ENCODE assay signal across 7 mouse cellular contexts in genomic region chr10:128550144-128550823, GRCm38 (mm10). TPM values are rescaled to one million over a fixed set of nuclear protein-coding genes. Genes with fewer than 3 reads are reported as not detected.
DNase-seq lines count a peak whose midpoint lies in the region; ATAC-seq and TF ChIP-seq lines count a peak whose summit lies in the region.
"Not testable (repeated sequence)": the region's sequence is repeated elsewhere in the genome, so short reads cannot be mapped to it uniquely, and the experiment has no call there.

No protein-coding gene starts in this region.

- not testable (repeated sequence) for DNase-seq in MEL (ENCODE audit: low read depth, low spot score); forebrain, embryonic 10.5 days (ENCODE audit: extremely low spot score, low spot score); heart, embryonic 10.5 days (ENCODE audit: low spot score); hindbrain, postnatal 0 days (ENCODE audit: low spot score)
- peak; percentile 20 to 24 for DNase-seq in cerebellum, adult 2 months

- TF ChIP-seq RAD21 in MEL (IDR thresholded peaks at IDR 0.05; ENCODE audit: low read depth, low read length), result not testable (repeated sequence)

- H3K27me3 ChIP-seq in MEL (ENCODE audit: control insufficient read depth in 1 of 2, insufficient read depth in 2 of 2, low read length in 2 of 2); cerebellum, adult 2 months (ENCODE audit: control insufficient read depth, insufficient read depth, low read length); forebrain, embryonic 10.5 days (ENCODE audit: poor library complexity, severe bottlenecking); heart, embryonic 10.5 days (ENCODE audit: insufficient read depth, poor library complexity, severe bottlenecking); hindbrain, postnatal 0 days (ENCODE audit: insufficient read depth, low read length); megakaryocyte, embryonic 14.5 days (replicated peaks); midbrain, embryonic 16.5 days (ENCODE audit: control insufficient read depth, insufficient read depth, low read depth, low read length): not testable (repeated sequence)

- not testable (repeated sequence) for TF ChIP-seq POLR2A in MEL (IDR thresholded peaks at IDR 0.05; ENCODE audit: control insufficient read depth in 1 of 2, insufficient read depth in 1 of 2, low read depth in 1 of 2, low read length in 2 of 2, poor library complexity in 1 of 2); cerebellum, adult 2 months (IDR thresholded peaks at IDR 0.05; ENCODE audit: borderline replicate concordance, insufficient read depth, low read length)

- peaks cover 0 to 16% of the 10 kb centered on the region in 2 experiments; a peak in 2 of 4 replicates for H3K4me1 ChIP-seq in MEL (ENCODE audit: control insufficient read depth in 1 of 2, insufficient read depth in 2 of 2, low read length in 2 of 2)
- H3K4me1 ChIP-seq in cerebellum, adult 2 months (ENCODE audit: control insufficient read depth, insufficient read depth, low read length); heart, embryonic 10.5 days; hindbrain, postnatal 0 days (ENCODE audit: insufficient read depth, low read length); midbrain, embryonic 16.5 days (ENCODE audit: control insufficient read depth, insufficient read depth, low read length): not testable (repeated sequence)
- H3K4me1 ChIP-seq in forebrain, embryonic 10.5 days, result peaks cover 24% of the 10 kb centered on the region
- peaks cover 27% of the 10 kb centered on the region for H3K4me1 ChIP-seq in megakaryocyte, embryonic 14.5 days

- H3K27ac ChIP-seq in MEL (ENCODE audit: control insufficient read depth, low read depth, low read length), result peak overlapping the region; percentile 70; the same call in 1 of the 2 replicates
- H3K27ac ChIP-seq in cerebellum, adult 2 months (ENCODE audit: insufficient read depth, low read length); forebrain, embryonic 10.5 days: not testable (repeated sequence)
- H3K27ac ChIP-seq in heart, embryonic 10.5 days, result 0 out of 2 replicates have a peak overlapping the region, but pooled peaks have one; percentile 62
- 0 out of 2 replicates have a peak overlapping the region, but pooled peaks have one; percentile 64 for H3K27ac ChIP-seq in hindbrain, postnatal 0 days
- peak overlapping the region; percentile 69 for H3K27ac ChIP-seq in midbrain, embryonic 16.5 days (ENCODE audit: low read length)

- WGBS in cerebellum, adult 2 months, result 91% methylated on average over 11 of the region's 11 CpGs
- WGBS in forebrain, embryonic 10.5 days, result 89% methylated on average over 11 of the region's 11 CpGs
- WGBS in heart, embryonic 10.5 days, result 79% methylated on average over 11 of the region's 11 CpGs
- 95% methylated on average over 11 of the region's 11 CpGs for WGBS in hindbrain, postnatal 0 days
- 88% methylated on average over 11 of the region's 11 CpGs for WGBS in midbrain, embryonic 16.5 days

- not testable (repeated sequence) for TF ChIP-seq CTCF in MEL (IDR thresholded peaks at IDR 0.05 in 2 of 3, conservative IDR thresholded peaks at IDR 0.05 in 1 of 3; ENCODE audit: control insufficient read depth in 1 of 3, insufficient read depth in 1 of 3, low read depth in 2 of 3, low read length in 3 of 3, poor library complexity in 1 of 3, severe bottlenecking in 1 of 3); cerebellum, adult 2 months (IDR thresholded peaks at IDR 0.05; ENCODE audit: borderline replicate concordance, insufficient read depth, low read depth, low read length); hindbrain, postnatal 0 days (IDR thresholded peaks at IDR 0.05; ENCODE audit: low read depth)

- H3K36me3 ChIP-seq in MEL (ENCODE audit: control insufficient read depth in 1 of 2, insufficient read depth in 2 of 2, low read length in 2 of 2); heart, embryonic 10.5 days; hindbrain, postnatal 0 days (ENCODE audit: insufficient read depth, low read length); megakaryocyte, embryonic 14.5 days (replicated peaks; ENCODE audit: low read length); midbrain, embryonic 16.5 days (ENCODE audit: control insufficient read depth, insufficient read depth, low read length): not testable (repeated sequence)
- H3K36me3 ChIP-seq in forebrain, embryonic 10.5 days (replicated peaks), result peaks cover 15% of the 10 kb centered on the region

- not testable (repeated sequence) for H3K9me3 ChIP-seq in MEL (replicated peaks; ENCODE audit: insufficient read depth, low read length); forebrain, embryonic 10.5 days; heart, embryonic 10.5 days; hindbrain, postnatal 0 days (ENCODE audit: low read length); megakaryocyte, embryonic 14.5 days; midbrain, embryonic 16.5 days (replicated peaks; ENCODE audit: control insufficient read depth, low read length, poor library complexity, severe bottlenecking)

- H3K79me2 ChIP-seq in MEL (ENCODE audit: control insufficient read depth, insufficient read depth, low read length, poor library complexity), result peaks cover 18% of the 10 kb centered on the region

- H3K4me2 ChIP-seq in hindbrain, postnatal 0 days (ENCODE audit: low read depth, low read length); midbrain, embryonic 16.5 days (ENCODE audit: low read length): not testable (repeated sequence)

- TF ChIP-seq EP300 in MEL (IDR thresholded peaks at IDR 0.05; ENCODE audit: low read depth in 1 of 2, low read length in 2 of 2), result not testable (repeated sequence)

- H3K9ac ChIP-seq in MEL (ENCODE audit: control insufficient read depth, low read depth, low read length, poor library complexity, severe bottlenecking), result peak overlapping the region; percentile 72
- H3K9ac ChIP-seq in hindbrain, postnatal 0 days (replicated peaks; ENCODE audit: low read length); midbrain, embryonic 16.5 days (ENCODE audit: low read depth, low read length): not testable (repeated sequence)

- ATAC-seq in hindbrain, postnatal 0 days; midbrain, embryonic 16.5 days: not testable (repeated sequence)

- H3K4me3 ChIP-seq in MEL (ENCODE audit: control insufficient read depth in 1 of 2, insufficient read depth in 1 of 2, low read depth in 2 of 2, low read length in 2 of 2), result peak overlapping the region in 1 of 2 experiments; percentile 47; a peak in 3 of 4 replicates
- H3K4me3 ChIP-seq in cerebellum, adult 2 months (replicated peaks; ENCODE audit: insufficient read depth, low read depth, low read length); heart, embryonic 10.5 days; hindbrain, postnatal 0 days (ENCODE audit: low read length); midbrain, embryonic 16.5 days (ENCODE audit: low read depth, low read length): not testable (repeated sequence)
- peak overlapping the region; percentile 71; the same call in 1 of the 2 replicates for H3K4me3 ChIP-seq in forebrain, embryonic 10.5 days
- H3K4me3 ChIP-seq in megakaryocyte, embryonic 14.5 days (replicated peaks), result peak overlapping the region; percentile 46

RNA-seq across cellular contexts. Expression of gene Rpl41, which starts 1.2 kb away (rescaled TPM):
- 6,649 and 6,931 TPM in 2 replicates for total RNA-seq in MEL (2012; rRNA removed)
- over 10,000 TPM in 1 of 2 experiments, 100 to 1,000 TPM in 1; 274 to 10,905 TPM for polyA plus RNA-seq in MEL (2012; ENCODE audit: insufficient read depth in 1 of 2, insufficient read length in 2 of 2, low read depth in 1 of 2, low replicate concordance in 2 of 2, missing spikeins in 1 of 2)
- polyA plus RNA-seq in cerebellum, adult 2 months (2012; rRNA removed), result 1,271 and 1,490 TPM in 2 replicates
- polyA plus RNA-seq in forebrain, embryonic 10.5 days (2016; fragmentation: Nextera tagmentation; extraction: Ambion mirVana), result 3,608 and 3,665 TPM in 2 replicates
- 2,301 and 2,407 TPM in 2 replicates for polyA plus RNA-seq in heart, embryonic 10.5 days (2016; fragmentation: Nextera tagmentation; extraction: Ambion mirVana)
- 412 and 501 TPM in 2 replicates for total RNA-seq in hindbrain, postnatal 0 days (2014; rRNA removed)
- 2,609 and 2,618 TPM in 2 replicates for polyA plus RNA-seq in hindbrain, postnatal 0 days (2015; fragmentation: Nextera tagmentation; extraction: Ambion mirVana)
- polyA plus RNA-seq in megakaryocyte, embryonic 14.5 days (2012; ENCODE audit: insufficient read depth, low replicate concordance), result 1,477 and 10,817 TPM in 2 replicates
- 1,924 and 2,018 TPM in 2 replicates for polyA plus RNA-seq in midbrain, embryonic 16.5 days (2015; fragmentation: Nextera tagmentation; extraction: Ambion mirVana)

RNA-seq across cellular contexts. Expression of gene Zc3h10, which starts 2.7 kb away (rescaled TPM):
- 14.2 and 14.6 TPM in 2 replicates for total RNA-seq in MEL (2012; rRNA removed)
- 10 to 100 TPM in 1 of 2 experiments, not detected in 1; 17.3 TPM for polyA plus RNA-seq in MEL (2012; ENCODE audit: insufficient read depth in 1 of 2, insufficient read length in 2 of 2, low read depth in 1 of 2, low replicate concordance in 2 of 2, missing spikeins in 1 of 2)
- 15.4 and 18.7 TPM in 2 replicates for polyA plus RNA-seq in cerebellum, adult 2 months (2012; rRNA removed)
- polyA plus RNA-seq in forebrain, embryonic 10.5 days (2016; fragmentation: Nextera tagmentation; extraction: Ambion mirVana), result 11.8 and 14.0 TPM in 2 replicates
- polyA plus RNA-seq in heart, embryonic 10.5 days (2016; fragmentation: Nextera tagmentation; extraction: Ambion mirVana), result 11.2 and 12.8 TPM in 2 replicates
- total RNA-seq in hindbrain, postnatal 0 days (2014; rRNA removed), result 19.3 and 19.4 TPM in 2 replicates
- 12.5 and 13.8 TPM in 2 replicates for polyA plus RNA-seq in hindbrain, postnatal 0 days (2015; fragmentation: Nextera tagmentation; extraction: Ambion mirVana)
- polyA plus RNA-seq in megakaryocyte, embryonic 14.5 days (2012; ENCODE audit: insufficient read depth, low replicate concordance), result 21.5 and 24.2 TPM in 2 replicates
- 17.8 and 19.7 TPM in 2 replicates for polyA plus RNA-seq in midbrain, embryonic 16.5 days (2015; fragmentation: Nextera tagmentation; extraction: Ambion mirVana)

RNA-seq across cellular contexts. Expression of gene Pa2g4, which starts 15.5 kb away (rescaled TPM):
- total RNA-seq in MEL (2012; rRNA removed), result 232 and 235 TPM in 2 replicates
- polyA plus RNA-seq in MEL (2012; ENCODE audit: insufficient read depth in 1 of 2, insufficient read length in 2 of 2, low read depth in 1 of 2, low replicate concordance in 2 of 2, missing spikeins in 1 of 2), result 100 to 1,000 TPM; 298 to 663 TPM
- 69.2 and 73.5 TPM in 2 replicates for polyA plus RNA-seq in cerebellum, adult 2 months (2012; rRNA removed)
- polyA plus RNA-seq in forebrain, embryonic 10.5 days (2016; fragmentation: Nextera tagmentation; extraction: Ambion mirVana), result 298 and 302 TPM in 2 replicates
- 168 and 225 TPM in 2 replicates for polyA plus RNA-seq in heart, embryonic 10.5 days (2016; fragmentation: Nextera tagmentation; extraction: Ambion mirVana)
- 48.0 and 61.2 TPM in 2 replicates for total RNA-seq in hindbrain, postnatal 0 days (2014; rRNA removed)
- 114 and 117 TPM in 2 replicates for polyA plus RNA-seq in hindbrain, postnatal 0 days (2015; fragmentation: Nextera tagmentation; extraction: Ambion mirVana)
- 407 and 451 TPM in 2 replicates for polyA plus RNA-seq in megakaryocyte, embryonic 14.5 days (2012; ENCODE audit: insufficient read depth, low replicate concordance)
- polyA plus RNA-seq in midbrain, embryonic 16.5 days (2015; fragmentation: Nextera tagmentation; extraction: Ambion mirVana), result 124 and 125 TPM in 2 replicates

RNA-seq across cellular contexts. Expression of gene Esyt1, which starts 24.6 kb away (rescaled TPM):
- total RNA-seq in MEL (2012; rRNA removed), result 35.1 and 35.9 TPM in 2 replicates
- 10 to 100 TPM; 53.4 to 57.0 TPM for polyA plus RNA-seq in MEL (2012; ENCODE audit: insufficient read depth in 1 of 2, insufficient read length in 2 of 2, low read depth in 1 of 2, low replicate concordance in 2 of 2, missing spikeins in 1 of 2)
- polyA plus RNA-seq in cerebellum, adult 2 months (2012; rRNA removed), result 36.3 and 37.3 TPM in 2 replicates
- 8.6 and 10.3 TPM in 2 replicates for polyA plus RNA-seq in forebrain, embryonic 10.5 days (2016; fragmentation: Nextera tagmentation; extraction: Ambion mirVana)
- 17.8 and 20.3 TPM in 2 replicates for polyA plus RNA-seq in heart, embryonic 10.5 days (2016; fragmentation: Nextera tagmentation; extraction: Ambion mirVana)
- total RNA-seq in hindbrain, postnatal 0 days (2014; rRNA removed), result 22.9 and 29.0 TPM in 2 replicates
- 13.3 TPM in 2 replicates for polyA plus RNA-seq in hindbrain, postnatal 0 days (2015; fragmentation: Nextera tagmentation; extraction: Ambion mirVana)
- 48.5 and 62.5 TPM in 2 replicates for polyA plus RNA-seq in megakaryocyte, embryonic 14.5 days (2012; ENCODE audit: insufficient read depth, low replicate concordance)
- polyA plus RNA-seq in midbrain, embryonic 16.5 days (2015; fragmentation: Nextera tagmentation; extraction: Ambion mirVana), result 8.8 and 8.9 TPM in 2 replicates

RNA-seq across cellular contexts. Expression of gene Erbb3, which starts 39.2 kb away (rescaled TPM):
- 0.39 and 0.42 TPM in 2 replicates for total RNA-seq in MEL (2012; rRNA removed)
- under 1 TPM in 1 of 2 experiments, not detected in 1; 0.29 TPM for polyA plus RNA-seq in MEL (2012; ENCODE audit: insufficient read depth in 1 of 2, insufficient read length in 2 of 2, low read depth in 1 of 2, low replicate concordance in 2 of 2, missing spikeins in 1 of 2)
- polyA plus RNA-seq in cerebellum, adult 2 months (2012; rRNA removed), result 9.4 and 11.1 TPM in 2 replicates
- polyA plus RNA-seq in forebrain, embryonic 10.5 days (2016; fragmentation: Nextera tagmentation; extraction: Ambion mirVana), result 3.0 and 3.1 TPM in 2 replicates
- 7.4 and 7.7 TPM in 2 replicates for polyA plus RNA-seq in heart, embryonic 10.5 days (2016; fragmentation: Nextera tagmentation; extraction: Ambion mirVana)
- 1.3 and 1.7 TPM in 2 replicates for total RNA-seq in hindbrain, postnatal 0 days (2014; rRNA removed)
- 0.64 and 0.65 TPM in 2 replicates for polyA plus RNA-seq in hindbrain, postnatal 0 days (2015; fragmentation: Nextera tagmentation; extraction: Ambion mirVana)
- polyA plus RNA-seq in megakaryocyte, embryonic 14.5 days (2012; ENCODE audit: insufficient read depth, low replicate concordance), result 0.08 TPM in 1 of 2 replicates, not detected in the other
- polyA plus RNA-seq in midbrain, embryonic 16.5 days (2015; fragmentation: Nextera tagmentation; extraction: Ambion mirVana), result 0.41 and 0.47 TPM in 2 replicates
